Mouse (Mus musculus) thymus, postnatal 4 days (tissue): ENCODE data around the gene Gaa.
"Not testable (repeated sequence)": the region's sequence is repeated elsewhere in the genome, so short reads cannot be mapped to it uniquely, and the experiment has no call there.

ENCODE experiments used
- DNase-seq: peaks from one replicate; pipeline ENCODE4 v3.0.0; 2021

The Gaa gene

DNA sequence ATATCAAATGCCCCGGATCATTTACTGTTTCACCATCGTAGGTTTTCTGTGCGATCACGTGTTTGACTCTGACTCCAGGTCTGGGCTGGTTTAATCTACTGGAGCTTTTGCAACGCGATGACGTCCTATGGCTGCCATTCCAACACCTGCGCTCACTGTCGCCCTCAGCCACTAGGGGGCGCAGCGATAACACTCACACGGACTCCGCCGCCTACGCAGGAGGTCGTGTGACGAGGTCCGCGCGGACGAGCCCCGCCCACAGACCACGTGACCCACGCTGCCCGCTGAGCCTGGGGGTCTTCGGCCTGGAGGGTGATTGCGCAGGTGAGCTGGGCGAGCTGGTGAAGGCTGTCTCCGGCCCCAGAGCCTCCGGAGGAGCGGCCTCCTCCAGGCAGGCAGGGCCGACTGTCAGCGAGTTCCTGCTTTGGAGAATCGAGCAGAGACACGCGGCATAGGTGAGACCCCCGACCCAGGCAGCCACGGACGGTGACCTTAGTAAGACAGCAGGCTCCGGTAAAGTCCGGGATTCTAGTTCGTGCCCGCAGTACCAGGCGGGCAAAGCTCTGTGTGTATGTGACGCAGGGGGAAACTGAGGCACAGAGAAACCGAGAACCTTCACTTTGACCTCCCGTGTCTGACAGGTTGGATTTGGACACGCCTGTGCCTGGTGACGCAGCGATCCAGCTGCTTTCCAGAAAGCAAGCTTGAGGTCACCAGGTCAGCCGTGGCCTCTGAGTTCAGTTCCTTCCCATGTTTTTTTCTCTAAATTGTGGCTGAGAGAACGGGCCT, at the start of gene Gaa:
Gene Gaa (plus strand): TSS at position 120 of the 789 bp plus-strand sequence.
- peak; percentile 99 for DNase-seq

DNA sequence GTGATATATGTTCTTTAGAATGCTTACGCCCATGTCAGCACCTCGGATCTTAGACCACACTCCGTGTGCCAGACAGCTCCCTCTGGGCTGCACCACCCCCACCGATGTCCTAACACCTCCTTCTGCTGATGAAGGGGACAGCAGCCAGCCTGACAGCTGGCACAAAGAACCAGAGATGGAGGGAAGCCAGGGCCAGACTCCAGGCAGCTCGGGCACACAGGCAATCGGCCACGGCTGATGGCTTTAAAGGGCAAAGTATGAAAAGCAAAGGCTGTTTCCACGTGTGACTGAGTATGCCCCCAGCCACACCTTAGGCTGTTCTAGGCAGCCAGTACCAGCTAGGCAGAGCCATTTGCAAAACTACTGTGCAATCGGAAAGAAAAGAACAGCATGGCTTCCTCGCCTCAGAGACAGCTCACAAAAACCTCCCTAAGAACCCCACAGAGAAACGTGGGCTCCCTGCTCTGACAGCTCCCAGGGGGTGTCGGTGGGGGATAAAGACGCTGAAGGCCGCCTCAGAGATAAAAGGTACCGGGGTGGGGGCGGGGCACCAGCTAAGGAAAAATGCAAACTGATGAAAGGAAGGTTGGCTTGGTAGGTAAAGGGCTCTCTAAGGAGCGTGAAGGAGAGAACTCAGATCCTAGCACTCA, 47.7 kb upstream of the Gaa start:
- no peak for DNase-seq

DNA sequence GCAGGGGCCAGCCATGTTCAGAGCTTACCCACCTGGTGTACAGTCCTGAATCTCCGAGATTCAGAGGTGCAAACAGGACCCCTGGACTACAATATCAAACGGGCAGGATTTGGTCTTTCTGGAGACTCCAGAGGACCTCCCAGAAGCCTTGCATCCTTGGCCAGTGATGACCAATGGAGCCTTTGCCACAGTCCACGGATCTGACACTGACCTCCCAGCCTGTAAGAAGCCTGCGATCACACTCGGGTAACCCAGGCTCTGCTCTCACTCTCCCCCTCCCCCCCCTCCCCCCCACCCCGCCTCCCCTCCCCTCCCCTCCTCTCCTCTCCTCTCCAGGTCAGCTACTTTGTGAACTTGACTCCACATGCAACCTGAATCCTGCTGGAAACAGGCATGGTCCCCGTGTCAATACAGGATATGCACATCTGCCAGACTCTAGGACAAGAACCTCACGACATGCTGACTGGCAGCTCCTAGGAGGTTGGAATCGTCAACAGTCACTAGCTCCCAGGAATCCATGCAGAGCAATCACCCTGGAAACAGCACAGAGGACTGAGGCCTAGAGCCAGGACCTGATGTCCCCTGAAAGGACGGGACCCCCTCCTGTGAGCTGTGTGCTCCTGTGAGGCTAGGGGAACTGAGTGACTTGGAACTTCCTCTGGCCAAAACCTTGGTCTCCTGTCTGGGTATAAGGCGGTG, 45.7 kb upstream of the Gaa start:
- no peak for DNase-seq

- no peak for DNase-seq
Measured at GRCm38 (mm10) chr11:119223124-119223890, 44.4 kb upstream of the Gaa start.

DNA sequence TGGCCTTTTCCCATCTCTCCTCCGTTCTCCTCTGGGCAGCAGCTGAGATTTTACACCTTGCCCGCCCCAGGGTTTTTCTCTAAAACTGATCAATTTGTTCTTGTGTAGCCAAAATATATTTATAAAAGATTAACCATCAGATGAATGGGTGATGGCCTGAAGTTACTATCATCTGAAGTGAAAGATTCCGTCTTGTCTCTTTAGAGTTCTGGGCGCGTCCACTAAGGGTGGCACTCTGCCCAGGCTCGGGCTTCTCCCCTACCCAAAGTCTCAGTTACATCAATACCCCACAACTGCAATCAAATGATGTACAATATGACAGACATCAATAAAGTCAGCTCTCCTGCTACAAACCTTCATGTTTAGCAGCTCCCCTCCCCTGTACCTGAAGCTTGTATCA, 42.8 kb upstream of the Gaa start:
- no peak for DNase-seq

DNA sequence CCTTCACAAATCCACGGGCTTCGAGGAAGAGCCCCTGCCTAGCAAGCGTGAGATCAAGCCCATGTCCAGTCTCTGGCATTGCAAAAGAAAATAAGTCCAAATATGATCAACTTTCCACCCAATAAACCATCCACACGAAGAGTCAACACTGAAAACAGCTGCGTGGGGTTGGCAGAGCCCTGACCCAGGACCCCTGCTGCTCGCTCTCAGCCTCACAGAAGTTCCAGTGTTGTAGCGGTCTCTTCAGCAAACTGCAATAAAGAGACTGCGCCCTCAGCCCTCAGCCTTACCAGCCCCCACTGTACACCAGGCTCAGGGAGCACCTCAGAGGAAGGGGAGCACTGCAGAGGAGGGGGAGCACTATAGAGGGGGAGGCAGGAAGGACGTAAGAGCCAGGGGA, 42.1 kb upstream of the Gaa start:
- no peak for DNase-seq

DNA sequence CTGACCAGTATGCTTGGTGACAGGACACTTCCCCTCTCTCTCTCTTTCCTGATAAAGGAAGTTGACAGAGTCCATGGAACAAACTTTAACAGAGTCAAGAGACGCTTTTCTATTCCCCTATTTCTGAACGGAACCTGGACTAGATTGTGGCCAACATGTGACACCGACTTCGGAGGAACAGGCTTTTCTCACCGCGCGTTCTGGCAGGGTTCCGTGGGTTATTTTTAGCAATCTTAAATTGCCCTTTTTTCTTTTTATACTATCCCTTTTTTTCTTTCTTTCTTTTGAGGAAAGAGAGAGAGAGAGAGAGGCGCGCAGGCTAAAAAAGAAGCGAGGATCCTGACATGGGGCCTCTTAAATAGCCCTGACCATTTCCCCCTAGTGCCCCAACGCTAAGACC, 40.1 kb upstream of the Gaa start:
- no peak for DNase-seq

- DNase-seq, result peak; percentile 84
Measured at GRCm38 (mm10) chr11:119228091-119228781, 39.5 kb upstream of the Gaa start, which contains the start of the genes Tbc1d16 and Ccdc40. Gene Tbc1d16, minus strand, starts transcription at chr11:119228499. Gene Ccdc40, plus strand, starts transcription at chr11:119228572.

GRCm38 (mm10) chr11:119228846-119229626, 38.7 kb upstream of the Gaa start:
- DNase-seq, result peak; percentile 66

- peak; percentile 45 for DNase-seq
Measured at GRCm38 (mm10) chr11:119234770-119235169, 32.9 kb upstream of the Gaa start.

DNA sequence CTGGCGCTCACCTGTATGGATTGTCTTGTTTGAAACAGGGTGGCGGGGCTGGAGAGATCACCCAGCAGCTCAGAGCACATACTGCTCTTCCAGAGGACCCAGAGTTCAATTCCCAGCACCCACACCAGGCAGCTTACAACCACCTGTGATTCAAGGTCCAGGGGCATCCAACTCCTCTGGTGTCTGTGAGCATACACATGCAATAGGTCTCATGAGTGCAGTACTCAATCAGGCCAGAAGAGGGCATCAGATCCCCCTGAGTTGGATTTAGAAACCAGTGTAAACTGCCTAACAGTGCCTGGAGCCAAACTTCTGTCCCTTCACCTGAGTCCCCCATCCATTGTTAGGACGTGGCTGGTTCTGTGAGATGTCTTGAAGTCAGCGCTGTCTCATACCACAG, 32.1 kb upstream of the Gaa start:
- peak; percentile 88 for DNase-seq

DNA sequence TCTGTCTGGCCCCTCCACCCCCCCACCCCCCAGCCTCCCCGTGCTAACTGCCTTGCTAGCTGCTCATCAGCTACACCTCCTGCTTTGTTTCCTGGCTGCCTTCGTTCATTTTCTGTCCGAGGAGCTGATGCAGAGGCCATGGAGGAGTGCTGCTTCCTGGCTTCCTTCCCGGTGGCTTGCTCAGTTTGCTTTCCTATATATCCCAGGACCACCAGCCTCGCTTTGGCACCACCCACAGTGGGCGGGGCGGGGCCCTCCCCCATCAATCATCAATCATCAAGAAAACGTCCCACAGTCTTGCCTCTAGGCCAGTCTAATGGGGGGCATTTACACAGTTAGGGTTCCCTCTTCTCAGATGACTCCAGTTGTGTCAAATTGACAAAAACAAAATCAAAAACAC, 31.3 kb upstream of the Gaa start:
- DNase-seq, result no peak

DNA sequence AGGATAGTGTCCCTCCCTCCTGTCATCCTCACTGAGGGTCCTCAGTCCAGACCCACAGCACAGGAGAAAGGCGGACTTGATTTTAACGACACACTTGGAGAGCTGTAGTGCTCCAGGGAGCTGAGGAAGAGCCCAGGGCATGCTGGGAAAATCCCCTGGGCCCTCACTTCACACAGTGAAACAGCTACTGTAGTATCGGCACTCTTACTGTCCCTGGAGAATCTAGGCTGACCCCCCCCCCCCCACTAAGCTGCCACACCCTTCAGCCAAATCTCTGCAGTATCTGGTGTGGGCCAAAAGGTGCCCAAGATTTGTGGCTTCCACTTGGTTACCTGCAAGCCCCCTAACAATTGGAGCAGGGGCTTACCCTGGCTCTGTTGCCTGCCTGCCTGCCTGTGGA, 30.7 kb upstream of the Gaa start:
- no peak for DNase-seq

- peak; percentile 65 for DNase-seq
Measured at GRCm38 (mm10) chr11:119237568-119238304, 30.0 kb upstream of the Gaa start.

- DNase-seq, result peak; percentile 89
Measured at GRCm38 (mm10) chr11:119238305-119238721, 29.4 kb upstream of the Gaa start.

DNA sequence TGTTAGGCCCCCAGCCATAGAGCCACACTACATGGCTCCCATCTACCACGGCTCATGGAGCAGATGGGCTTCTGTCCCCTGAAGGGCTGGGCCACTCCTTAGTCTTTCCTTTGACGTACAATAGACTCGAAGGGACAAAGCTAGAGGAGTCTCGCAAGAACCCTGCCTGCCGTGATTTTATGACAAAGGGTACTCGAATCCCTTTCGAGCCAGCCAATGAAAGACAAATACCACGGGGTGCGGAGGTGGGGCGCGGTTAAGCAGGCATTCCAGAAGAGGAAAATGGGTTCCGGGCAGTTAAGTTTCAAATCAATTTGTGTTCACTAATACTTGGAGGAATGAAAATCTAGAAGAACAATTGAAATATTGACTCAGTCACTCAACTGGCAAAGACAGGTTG, 28.2 kb upstream of the Gaa start:
- DNase-seq, result no peak

DNA sequence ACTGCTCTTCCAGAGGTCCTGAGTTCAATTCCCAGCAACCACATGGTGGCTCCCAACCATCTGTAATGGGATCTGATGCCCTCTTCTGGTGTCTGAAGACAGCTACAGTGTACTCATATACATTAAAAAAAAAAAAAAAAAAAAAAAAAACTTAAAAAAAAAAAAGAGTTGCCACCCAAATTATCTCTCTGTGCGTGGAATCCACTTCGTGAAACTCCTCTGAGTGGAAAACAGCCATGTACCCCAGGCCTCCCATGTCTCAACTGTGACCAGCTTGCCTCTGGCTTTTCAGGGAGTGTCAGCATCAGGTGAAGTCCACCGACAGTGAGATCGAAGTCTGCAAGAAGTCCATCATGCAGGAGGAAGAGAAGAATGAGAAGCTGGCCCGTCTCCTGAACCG, 22.1 kb upstream of the Gaa start:
- DNase-seq, result not testable (repeated sequence)

- peak; percentile 49 for DNase-seq
Measured at GRCm38 (mm10) chr11:119249011-119249410, 18.7 kb upstream of the Gaa start.

DNA sequence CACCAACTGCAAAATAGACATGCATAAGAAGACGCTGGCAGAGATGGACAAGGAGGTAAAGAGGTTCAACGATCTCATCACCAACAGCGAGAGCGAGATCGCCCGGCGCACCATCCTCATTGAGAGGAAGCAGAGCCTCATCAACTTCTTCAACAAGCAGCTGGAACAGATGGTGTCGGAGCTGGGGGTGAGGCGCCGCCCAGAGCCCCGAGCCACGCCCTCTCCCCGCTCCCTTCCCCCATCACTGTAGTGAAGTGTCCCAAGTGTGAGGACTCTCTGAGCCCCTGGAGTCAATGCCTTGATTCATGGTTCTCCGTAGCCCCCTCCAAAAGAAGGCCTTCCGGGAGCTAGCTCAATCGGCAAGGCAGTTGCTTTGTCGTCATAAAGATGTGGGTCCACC, 16.7 kb upstream of the Gaa start:
- DNase-seq, result peak; percentile 78

DNA sequence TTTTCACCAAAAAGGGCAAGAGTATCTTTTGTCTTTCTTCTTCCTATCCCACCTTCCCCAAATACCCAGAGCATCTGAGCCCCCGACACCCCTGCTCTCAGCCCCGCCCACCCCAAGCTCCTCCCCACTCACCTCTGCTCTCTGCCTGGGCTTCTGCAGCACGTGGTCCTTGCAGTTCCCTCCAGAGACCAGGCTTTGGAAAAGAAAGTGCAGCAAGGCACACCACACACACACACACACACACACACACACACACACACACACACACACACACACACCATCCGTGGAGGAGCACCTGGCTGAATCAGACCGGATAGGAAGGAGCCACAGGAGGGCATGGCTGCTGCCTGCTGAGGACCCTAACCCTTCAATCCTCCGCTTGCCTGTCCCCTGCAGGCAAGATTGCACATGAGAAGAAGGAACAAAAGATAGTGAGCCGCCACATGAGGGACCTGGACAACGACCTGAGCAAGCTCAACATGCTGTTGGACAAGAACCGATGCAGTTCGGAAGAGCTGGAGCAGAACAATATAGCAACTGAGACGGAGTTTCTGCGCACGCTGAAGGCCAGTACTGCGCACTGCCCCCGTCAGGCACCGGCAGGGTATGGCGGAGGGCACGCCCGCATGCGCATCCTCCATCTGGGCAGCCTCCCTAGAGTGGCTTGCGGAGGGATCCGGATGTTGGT, 14.7 kb upstream of the Gaa start:
- DNase-seq, result peak; percentile 82
